Mouse (Mus musculus) stomach, postnatal 0 days (tissue): ENCODE data around the gene Slc25a30.

Experiments
- CTCF ChIP-seq: IDR thresholded peaks from 2 replicates; pipeline ENCODE4 v1.5.1; 2016; ENCODE audit warnings: antibody characterized with exemption, low read depth, mild to moderate bottlenecking, moderate library complexity
- EP300 ChIP-seq: optimal IDR thresholded peaks from 2 replicates; pipeline ENCODE3; 2016; ENCODE audit warnings: antibody characterized with exemption

- TF ChIP-seq CTCF (no peak), EP300 (no peak)
Measured at GRCm38 (mm10) chr14:75807800-75808199, 21.0 kb upstream of the Slc25a30 start.
